Mouse (Mus musculus) hindbrain, embryonic 10.5 days (tissue): ENCODE data around the gene Pif1. TPM values are rescaled to one million over a fixed set of nuclear protein-coding genes. Genes with fewer than 3 reads are reported as not detected.
A peak's percentile ranks its signal among the peaks of the same experiment; 100 is the strongest.

Source experiments
- DNase-seq: peaks from one replicate; pipeline ENCODE4 v3.0.0-alpha.2; 2017; ENCODE audit warnings: low spot score
- H3K27ac ChIP-seq: fragments of 300-500 bp; sonication (generic); 2 replicates; pipeline ENCODE4 v1.5.1; 2016; ENCODE audit warnings: mild to moderate bottlenecking, moderate library complexity
- H3K27me3 ChIP-seq: fragments of 300-500 bp; sonication (generic); 2 replicates; pipeline ENCODE4 v1.6.1; 2016; ENCODE audit warnings: mild to moderate bottlenecking; ENCODE audit not compliant: poor library complexity, insufficient read depth, severe bottlenecking
- H3K36me3 ChIP-seq: fragments of 300-500 bp; sonication (generic); 2 replicates; pipeline ENCODE4 v1.6.1; 2016; ENCODE audit warnings: mild to moderate bottlenecking, moderate library complexity
- H3K4me1 ChIP-seq: fragments of 300-500 bp; sonication (generic); replicated peaks from 2 replicates; pipeline ENCODE4 v1.6.1; 2016; ENCODE audit warnings: mild to moderate bottlenecking
- H3K4me3 ChIP-seq: fragments of 300-500 bp; sonication (generic); 2 replicates; pipeline ENCODE4 v1.5.1; 2016; ENCODE audit warnings: mild to moderate bottlenecking, moderate library complexity
- H3K9me3 ChIP-seq: fragments of 300-500 bp; sonication (generic); 2 replicates; pipeline ENCODE4 v1.6.1; 2016; ENCODE audit warnings: mild to moderate bottlenecking, moderate library complexity
- WGBS: fragments of 180-500 bp; shearing (Covaris S2); methylation state at CpG from one replicate; pipeline ENCODE4 v1.1.7; 2016; 5-methylcytosine and 5-hydroxymethylcytosine counted together
- polyA plus RNA-seq: library from polyadenylated mRNA; unstranded; fragments of >200 nt; fragmentation: Nextera tagmentation; extraction: Ambion mirVana; gene quantifications from 2 replicates; pipeline ENCODE4 v1.2.1, GENCODE M21; 2016

Gene Pif1
- polyA plus RNA-seq, 1 experiment from 2014 or later: 24.2 TPM

GRCm38 (mm10) chr9:65587270-65587572, 261 bp downstream of the Pif1 start:
- H3K4me1 ChIP-seq: peaks cover 37% of the 10 kb centered on the region
- peak overlapping the region; percentile 91 for H3K27ac ChIP-seq
- H3K36me3 ChIP-seq: peaks cover 33% of the 10 kb centered on the region
- peak overlapping the region; percentile 84 for H3K4me3 ChIP-seq
- 0% methylated on average over 6 of the region's 6 CpGs for WGBS
- H3K27me3 ChIP-seq: no peaks in the 10 kb centered on the region
- no peak for DNase-seq
- no peaks in the 10 kb centered on the region for H3K9me3 ChIP-seq

- Histone ChIP-seq H3K4me1 (peaks cover 37% of the 10 kb centered on the region), H3K27me3 (no peaks in the 10 kb centered on the region), H3K27ac (peak overlapping the region; percentile 91), H3K36me3 (peaks cover 38% of the 10 kb centered on the region), H3K9me3 (no peaks in the 10 kb centered on the region), H3K4me3 (peak overlapping the region; percentile 84)
- WGBS: under 1% methylated on average over 64 of the region's 64 CpGs
- DNase-seq: peak; percentile 59
Measured at GRCm38 (mm10) chr9:65587573-65588358, 806 bp downstream of the Pif1 start.

DNA sequence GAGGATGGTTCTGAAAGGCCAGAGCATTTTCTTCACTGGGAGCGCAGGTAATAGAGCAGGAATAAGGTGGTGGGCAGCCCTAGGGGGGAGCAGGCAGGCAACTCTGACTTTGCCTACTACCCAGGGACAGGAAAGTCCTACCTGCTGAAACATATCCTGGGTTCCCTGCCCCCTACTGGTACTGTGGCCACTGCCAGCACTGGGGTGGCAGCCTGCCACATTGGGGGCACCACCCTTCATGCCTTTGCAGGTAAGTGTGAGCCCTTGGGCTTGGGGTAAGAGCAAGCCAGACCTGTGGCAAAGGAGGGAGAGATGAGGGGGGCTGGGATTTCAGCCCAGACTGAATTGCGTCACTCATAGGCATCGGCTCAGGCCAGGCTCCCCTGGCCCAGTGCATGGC, 2.1 kb downstream of the Pif1 start:
- no peak for DNase-seq
- Histone ChIP-seq H3K4me1 (peaks cover 33% of the 10 kb centered on the region), H3K27me3 (no peaks in the 10 kb centered on the region), H3K9me3 (no peaks in the 10 kb centered on the region), H3K27ac (0 out of 2 replicates have a peak overlapping the region, but pooled peaks have one; percentile 3), H3K4me3 (peak overlapping the region; percentile 84), H3K36me3 (peaks cover 52% of the 10 kb centered on the region)
- 91% methylated on average over 3 of the region's 3 CpGs for WGBS

DNA sequence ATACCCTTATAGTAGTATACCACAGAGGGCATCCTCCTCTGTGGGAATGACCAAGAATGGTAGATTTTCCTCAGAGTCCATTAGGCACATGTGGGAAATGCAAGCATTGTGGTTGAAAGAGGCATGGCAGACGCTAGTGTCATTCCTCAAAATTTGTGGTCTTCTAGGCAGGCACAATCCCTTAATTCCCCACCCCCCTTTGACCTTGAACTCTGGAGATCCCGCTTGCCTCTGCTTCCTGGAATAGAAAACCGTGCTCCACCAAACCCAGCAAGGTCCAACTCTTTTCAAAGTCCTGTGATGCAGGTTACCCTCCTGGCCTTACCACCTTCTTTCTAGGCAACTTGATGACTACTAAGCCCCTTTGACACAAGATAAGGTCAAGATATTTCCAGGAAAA, 5.8 kb downstream of the Pif1 start:
- 91% methylated on average over 3 of the region's 3 CpGs for WGBS
- DNase-seq: no peak
- Histone ChIP-seq H3K27me3 (no peaks in the 10 kb centered on the region), H3K4me1 (peaks cover 24% of the 10 kb centered on the region), H3K9me3 (no peaks in the 10 kb centered on the region), H3K36me3 (peaks cover 72% of the 10 kb centered on the region), H3K4me3 (no peak overlapping the region), H3K27ac (no peak overlapping the region)

- no peaks in the 10 kb centered on the region for H3K27me3 ChIP-seq
- peaks cover 15% of the 10 kb centered on the region for H3K4me1 ChIP-seq
- 88% methylated on average over 9 of the region's 9 CpGs for WGBS
- H3K36me3 ChIP-seq: peaks cover 72% of the 10 kb centered on the region
- H3K9me3 ChIP-seq: no peaks in the 10 kb centered on the region
- H3K27ac ChIP-seq: no peak overlapping the region
- DNase-seq: no peak
- 0 out of 2 replicates have a peak overlapping the region, but pooled peaks have one; percentile 1 for H3K4me3 ChIP-seq
Measured at GRCm38 (mm10) chr9:65593596-65593995, 6.6 kb downstream of the Pif1 start.

DNA sequence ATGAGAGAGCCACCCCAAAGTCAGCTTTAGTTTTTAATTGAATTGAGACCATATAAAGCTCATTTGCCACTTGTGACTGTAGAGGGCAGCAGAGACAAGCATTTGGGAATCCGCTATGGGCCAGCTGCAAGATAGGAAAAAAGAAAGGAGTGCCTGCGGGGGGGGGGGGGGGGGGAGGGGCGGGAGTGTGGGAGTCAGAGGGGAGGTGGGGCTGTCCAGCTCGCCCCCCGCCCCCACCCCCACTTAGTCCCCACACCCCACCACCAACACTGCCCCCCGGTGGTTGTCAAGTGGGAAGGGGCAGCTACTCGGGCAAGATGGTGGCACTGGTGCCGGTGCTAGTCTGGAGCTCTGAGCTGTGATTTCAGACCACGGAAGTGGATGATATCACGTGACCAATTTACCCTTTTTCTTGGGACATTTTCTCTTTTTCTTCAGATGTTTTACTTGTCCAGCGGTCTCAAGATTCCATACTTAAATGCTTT, 11.8 kb downstream of the Pif1 start:
- Histone ChIP-seq H3K4me3 (no peak overlapping the region), H3K4me1 (no peaks in the 10 kb centered on the region), H3K27me3 (no peaks in the 10 kb centered on the region), H3K27ac (no peak overlapping the region), H3K9me3 (no peaks in the 10 kb centered on the region), H3K36me3 (peaks cover 23% of the 10 kb centered on the region)
- DNase-seq: peak; percentile 48
- WGBS: 54% methylated on average over 7 of the region's 11 CpGs

DNA sequence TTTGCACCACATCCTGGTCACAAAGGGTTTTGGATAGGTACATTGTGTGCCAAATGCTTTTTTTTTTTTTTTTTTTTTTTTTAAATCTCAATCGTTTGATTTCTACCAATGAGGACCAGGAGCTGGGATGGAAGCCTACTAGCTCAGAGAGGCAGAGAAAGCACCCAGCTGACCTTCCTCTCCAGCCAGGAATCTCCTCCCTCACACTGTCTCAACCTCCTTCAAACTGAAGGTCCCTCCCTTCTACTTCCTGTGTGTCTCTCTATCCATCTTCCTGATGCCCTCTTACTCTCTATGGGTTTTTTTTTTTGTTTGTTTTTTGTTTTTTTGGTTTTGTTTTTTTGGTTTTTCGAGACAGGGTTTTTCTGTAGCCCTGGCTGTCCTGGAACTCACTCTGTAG, 14.0 kb downstream of the Pif1 start:
- Histone ChIP-seq H3K27me3 (peaks cover under 1% of the 10 kb centered on the region; the same call in 1 of the 2 replicates), H3K36me3 (peaks cover 1% of the 10 kb centered on the region), H3K9me3 (no peaks in the 10 kb centered on the region), H3K4me3 (no peak overlapping the region), H3K4me1 (peaks cover 4% of the 10 kb centered on the region; the same call in 1 of the 2 replicates), H3K27ac (no peak overlapping the region)
- DNase-seq: no peak
- 66% methylated on average over 2 of the region's 2 CpGs for WGBS

DNA sequence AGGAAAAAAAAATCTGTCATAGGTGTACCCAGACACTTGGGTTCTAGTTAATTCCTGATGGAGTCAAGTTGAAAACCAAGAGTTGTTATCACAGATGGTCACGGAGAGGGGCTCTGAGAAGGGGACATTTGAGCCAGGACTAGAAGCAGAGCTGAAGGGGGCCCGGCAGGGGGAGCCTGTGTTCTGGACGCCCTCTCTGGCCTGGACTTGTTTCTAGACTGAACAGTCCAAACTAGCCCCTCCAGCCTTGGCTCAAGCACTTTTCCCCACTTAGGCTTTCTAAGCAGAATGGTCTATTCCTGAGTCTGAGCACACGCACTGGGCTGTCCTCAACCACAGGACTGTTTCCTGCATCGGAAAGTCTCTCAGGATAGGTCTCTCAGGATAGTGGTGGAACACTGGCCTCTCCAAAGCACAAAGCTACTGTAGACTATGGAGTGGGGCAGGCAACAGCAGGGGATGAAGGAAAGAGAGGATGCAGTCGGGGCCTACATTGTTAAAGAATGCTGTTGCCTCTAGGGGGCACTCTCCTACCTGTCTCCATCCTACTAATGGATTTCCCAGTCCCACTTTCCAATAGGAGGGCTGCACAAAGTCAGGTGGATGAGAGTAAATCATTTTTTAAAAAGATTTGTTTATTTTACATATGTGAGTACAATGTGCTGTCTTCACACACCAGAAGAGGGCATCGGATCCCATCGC, 16.6 kb downstream of the Pif1 start:
- 48% methylated on average over 8 of the region's 8 CpGs for WGBS
- Histone ChIP-seq H3K27me3 (peaks cover 12% of the 10 kb centered on the region), H3K4me1 (peaks cover 12% of the 10 kb centered on the region), H3K36me3 (no peaks in the 10 kb centered on the region), H3K4me3 (no peak overlapping the region), H3K27ac (no peak overlapping the region), H3K9me3 (no peaks in the 10 kb centered on the region)
- no peak for DNase-seq

DNA sequence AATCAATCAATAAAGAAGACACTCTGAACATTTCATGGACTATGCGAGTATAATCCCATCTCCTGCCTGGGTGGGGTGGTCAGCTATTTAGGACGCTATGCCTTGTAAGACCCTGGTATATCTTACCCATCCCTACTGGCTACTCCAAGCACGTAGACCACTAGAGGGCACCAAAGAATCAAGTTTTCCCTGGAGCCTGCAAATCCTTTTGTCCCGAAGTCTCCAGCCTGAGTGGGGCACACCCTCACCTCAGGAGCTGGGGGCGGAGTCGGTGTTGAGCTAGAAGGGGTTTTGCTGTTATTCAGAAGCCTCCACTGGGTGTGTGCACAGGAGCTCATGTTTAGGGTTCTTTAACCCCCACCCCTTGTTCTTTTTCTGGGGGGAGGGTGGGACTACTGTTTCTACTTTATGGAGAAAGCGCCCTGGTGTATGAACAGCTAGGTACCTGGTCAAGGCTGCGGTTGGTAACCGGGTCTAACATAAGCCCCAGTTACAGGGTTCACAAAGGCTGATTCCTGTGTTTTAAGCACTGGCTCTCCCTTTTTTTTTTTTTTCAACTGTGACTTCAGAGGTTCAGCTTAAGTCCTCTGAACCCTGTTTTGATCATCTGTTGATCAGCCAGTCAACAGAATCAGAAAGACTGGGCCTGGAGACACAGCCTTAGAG, 18.6 kb downstream of the Pif1 start:
- WGBS: 5% methylated on average over 9 of the region's 9 CpGs
- Histone ChIP-seq H3K4me3 (peak overlapping the region; percentile 30), H3K36me3 (no peaks in the 10 kb centered on the region), H3K9me3 (no peaks in the 10 kb centered on the region), H3K4me1 (peaks cover 12% of the 10 kb centered on the region), H3K27ac (peak overlapping the region; percentile 69; the same call in 1 of the 2 replicates), H3K27me3 (peaks cover 12% of the 10 kb centered on the region)
- DNase-seq: peak; percentile 87

DNA sequence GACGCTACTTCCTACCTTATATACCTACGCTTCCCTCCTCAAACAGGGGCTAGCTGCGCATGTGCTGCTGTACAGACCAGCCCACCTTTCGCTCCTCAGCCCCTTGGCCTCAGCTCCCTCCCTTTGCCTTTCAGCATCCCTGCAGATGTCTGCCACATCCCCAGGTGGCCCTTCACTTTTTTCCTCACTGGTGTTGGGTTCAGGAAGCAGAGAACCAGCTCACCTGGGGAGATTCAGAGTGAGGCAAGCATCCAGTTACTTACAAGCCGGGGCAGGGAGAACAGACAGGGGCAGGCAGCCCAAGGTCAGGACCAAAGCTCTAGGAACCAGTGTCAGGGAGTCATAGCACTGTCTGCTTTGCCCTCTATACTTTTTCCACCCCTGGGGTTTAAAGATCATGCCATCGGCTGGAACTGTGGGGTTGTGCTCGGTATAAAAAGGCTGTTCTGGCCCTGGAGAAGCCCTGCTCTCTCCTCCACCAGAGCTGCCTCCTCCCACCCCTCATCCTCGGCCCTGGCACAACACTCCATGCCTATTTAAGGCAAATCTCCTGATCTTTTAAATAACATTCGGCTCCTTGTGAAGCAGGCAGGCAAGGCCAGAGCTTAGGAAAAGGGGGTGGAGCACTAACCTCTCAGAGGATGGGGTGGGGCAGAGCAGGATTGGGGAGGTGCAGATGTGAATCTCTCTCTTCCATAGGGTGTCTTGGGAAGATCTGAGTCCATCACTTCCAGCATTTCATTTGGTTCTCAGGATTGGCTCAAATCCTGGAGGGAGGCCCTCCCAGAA, 19.6 kb downstream of the Pif1 start:
- 32% methylated on average over 9 of the region's 9 CpGs for WGBS
- DNase-seq: no peak
- Histone ChIP-seq H3K4me1 (peaks cover 12% of the 10 kb centered on the region), H3K9me3 (no peaks in the 10 kb centered on the region), H3K27me3 (peaks cover 12% of the 10 kb centered on the region), H3K36me3 (no peaks in the 10 kb centered on the region), H3K4me3 (no peak overlapping the region), H3K27ac (no peak overlapping the region; the same call in 1 of the 2 replicates)

DNA sequence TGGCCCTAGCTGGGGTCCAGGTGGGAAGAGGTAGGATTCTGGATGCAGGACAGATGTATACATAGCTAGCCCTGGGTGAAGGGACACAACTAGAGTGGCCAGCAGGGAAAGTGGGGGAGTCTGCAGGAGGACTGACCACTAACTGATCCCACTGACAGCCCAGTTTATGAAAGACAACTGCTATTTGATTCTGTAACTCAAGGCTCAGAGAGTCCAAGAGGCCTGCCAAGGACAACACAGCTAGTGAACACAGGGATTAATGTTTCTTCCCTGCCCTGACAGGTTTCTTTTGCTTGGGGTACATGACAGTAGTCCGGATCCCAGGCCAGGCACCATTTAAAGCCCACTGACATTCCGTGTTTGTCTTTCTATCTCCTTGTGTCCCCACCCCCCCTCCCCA, 20.2 kb downstream of the Pif1 start:
- H3K4me1 ChIP-seq: peaks cover 12% of the 10 kb centered on the region
- WGBS: 55% methylated on average over 2 of the region's 2 CpGs
- H3K9me3 ChIP-seq: no peaks in the 10 kb centered on the region
- no peak overlapping the region for H3K4me3 ChIP-seq
- H3K27me3 ChIP-seq: peaks cover 12% of the 10 kb centered on the region
- no peak for DNase-seq
- H3K36me3 ChIP-seq: no peaks in the 10 kb centered on the region
- H3K27ac ChIP-seq: no peak overlapping the region

DNA sequence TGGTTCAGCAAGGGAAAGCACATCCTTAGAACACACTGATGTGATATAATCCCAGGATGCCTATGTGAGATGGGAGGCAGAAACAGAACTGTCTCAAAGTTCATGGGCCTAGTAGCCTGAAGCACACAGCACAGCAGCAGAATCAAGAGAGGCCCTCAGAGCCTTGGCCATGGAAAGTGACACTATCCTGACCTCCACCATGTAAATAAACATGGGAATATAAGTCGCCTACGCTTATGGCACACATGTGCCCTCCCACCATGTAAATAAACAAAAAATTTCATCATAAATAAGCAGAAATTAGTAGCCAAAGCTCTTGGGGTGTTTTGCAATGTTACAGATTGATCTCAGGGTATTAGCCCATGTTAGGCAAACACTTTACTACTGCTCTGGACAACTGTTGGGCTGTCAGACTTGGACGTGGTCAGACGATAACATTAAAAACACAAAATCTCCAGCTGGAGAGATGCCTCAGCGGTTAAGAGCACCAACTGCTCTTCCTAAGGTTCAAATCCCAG, 25.1 kb downstream of the Pif1 start:
- Histone ChIP-seq H3K36me3 (no peaks in the 10 kb centered on the region), H3K4me1 (no peaks in the 10 kb centered on the region), H3K4me3 (no peak overlapping the region), H3K27ac (no peak overlapping the region), H3K27me3 (peaks cover under 1% of the 10 kb centered on the region; the same call in 1 of the 2 replicates), H3K9me3 (no peaks in the 10 kb centered on the region)
- 81% methylated on average over 5 of the region's 5 CpGs for WGBS
- no peak for DNase-seq
